Mouse (Mus musculus) forebrain, embryonic 16.5 days (tissue): ENCODE measurements around the gene Drd5. TPM values are rescaled to one million over a fixed set of nuclear protein-coding genes. Genes with fewer than 3 reads are reported as not detected.

Experiments
- ATAC-seq: fragments of 200-750 bp; cut with Nextera tagmentation; 2 replicates; pipeline ENCODE4 v1.8.0; 2017; ENCODE audit warnings: mild to moderate bottlenecking, moderate library complexity
- H3K27ac ChIP-seq: fragments of 300-500 bp; sonication (generic); 2 replicates; pipeline ENCODE4 v1.5.1; 2014; ENCODE audit warnings: low read length, control low read depth
- H3K27me3 ChIP-seq: fragments of 300-500 bp; sonication (generic); replicated peaks from 2 replicates; pipeline ENCODE4 v1.6.1; 2014; ENCODE audit warnings: low read length; ENCODE audit not compliant: control insufficient read depth, insufficient read depth
- H3K36me3 ChIP-seq: fragments of 300-500 bp; sonication (generic); 2 replicates; pipeline ENCODE4 v1.6.1; 2014; ENCODE audit not compliant: control insufficient read depth, insufficient read depth
- H3K4me1 ChIP-seq: fragments of 300-500 bp; sonication (generic); replicated peaks from 2 replicates; pipeline ENCODE4 v1.6.1; 2014; ENCODE audit warnings: low read length; ENCODE audit not compliant: control insufficient read depth, insufficient read depth
- H3K4me2 ChIP-seq: fragments of 300-500 bp; sonication (generic); 2 replicates; pipeline ENCODE4 v1.6.1; 2014; ENCODE audit warnings: mild to moderate bottlenecking, low read length, control low read depth
- H3K4me3 ChIP-seq: fragments of 300-500 bp; sonication (generic); replicated peaks from 2 replicates; pipeline ENCODE4 v1.5.1; 2014; ENCODE audit warnings: mild to moderate bottlenecking, low read length, control low read depth
- H3K9ac ChIP-seq: fragments of 300-500 bp; sonication (generic); replicated peaks from 2 replicates; pipeline ENCODE4 v1.6.1; 2014; ENCODE audit warnings: low read depth, low read length, control low read depth
- H3K9me3 ChIP-seq: fragments of 300-500 bp; sonication (generic); 2 replicates; pipeline ENCODE4 v1.6.1; 2016; ENCODE audit warnings: low read length; ENCODE audit not compliant: control insufficient read depth
- WGBS: fragments of 180-500 bp; shearing (Covaris S2); extraction: QIAGEN DNeasy Blood & Tissue Kit; methylation state at CpG from one replicate; pipeline ENCODE4 v1.1.7; 2014; 5-methylcytosine and 5-hydroxymethylcytosine counted together
- polyA plus RNA-seq: library from polyadenylated mRNA; unstranded; fragments of >200 nt; fragmentation: Nextera tagmentation; extraction: Ambion mirVana; gene quantifications from 2 replicates; pipeline ENCODE4 v1.2.1, GENCODE M21; 2015

The Drd5 gene
- polyA plus RNA-seq, result 0.27 and 0.34 TPM in 2 replicates

GRCm38 (mm10) chr5:38318966-38319786 is at the start of gene Drd5:
Gene Drd5, plus strand, starts transcription at chr5:38319367.
- H3K36me3 ChIP-seq, result no peaks in the 10 kb centered on the region
- peaks cover 27% of the 10 kb centered on the region for H3K27me3 ChIP-seq
- H3K4me2 ChIP-seq, result peak within 1 kb of the TSS; percentile 77
- peaks cover 7% of the 10 kb centered on the region for H3K4me1 ChIP-seq
- no peak within 1 kb of the TSS for H3K27ac ChIP-seq
- ATAC-seq, result peak; percentile 54
- H3K9ac ChIP-seq, result peak within 1 kb of the TSS; percentile 30
- 3% methylated on average over 61 of the region's 67 CpGs for WGBS
- H3K4me3 ChIP-seq, result peak within 1 kb of the TSS; percentile 46
- no peaks in the 10 kb centered on the region for H3K9me3 ChIP-seq

- 95% methylated on average over 3 of the region's 3 CpGs for WGBS
Observed at GRCm38 (mm10) chr5:38270942-38271341, 48.2 kb upstream of the Drd5 start.

GRCm38 (mm10) chr5:38273831-38274230 is 45.3 kb upstream of the Drd5 start:
- Histone ChIP-seq H3K27ac (no peak overlapping the region), H3K9ac (no peak overlapping the region)
- WGBS, result 88% methylated on average over 4 of the region's 4 CpGs

More at GRCm38 (mm10) chr5:38270942-38271341, 48.2 kb upstream of the Drd5 start:
- H3K4me2 ChIP-seq, result no peak overlapping the region
- H3K9me3 ChIP-seq, result no peaks in the 10 kb centered on the region
- ATAC-seq, result no peak
- H3K36me3 ChIP-seq, result peaks cover 16% of the 10 kb centered on the region
- no peak overlapping the region for H3K9ac ChIP-seq
- H3K4me3 ChIP-seq, result no peak overlapping the region
- peaks cover 16% of the 10 kb centered on the region for H3K27me3 ChIP-seq
- no peak overlapping the region for H3K27ac ChIP-seq
- H3K4me1 ChIP-seq, result no peaks in the 10 kb centered on the region

GRCm38 (mm10) chr5:38275771-38276170 is 43.4 kb upstream of the Drd5 start, which contains the start of gene Otop1:
Gene Otop1, plus strand, starts transcription at chr5:38275972.
- WGBS, result 5% methylated on average over 4 of the region's 4 CpGs
- H3K4me2 ChIP-seq, result peak within 1 kb of the TSS; percentile 24
- no peak for ATAC-seq
- peak within 1 kb of the TSS; percentile 10; the same call in 1 of the 2 replicates for H3K4me3 ChIP-seq
- peaks cover 17% of the 10 kb centered on the region for H3K4me1 ChIP-seq
- no peak within 1 kb of the TSS for H3K27ac ChIP-seq
- no peaks in the 10 kb centered on the region for H3K9me3 ChIP-seq
- H3K27me3 ChIP-seq, result peaks cover 54% of the 10 kb centered on the region
- no peak within 1 kb of the TSS for H3K9ac ChIP-seq
- no peaks in the 10 kb centered on the region for H3K36me3 ChIP-seq

More at GRCm38 (mm10) chr5:38273831-38274230, 45.3 kb upstream of the Drd5 start:
- H3K9me3 ChIP-seq, result no peaks in the 10 kb centered on the region
- H3K27me3 ChIP-seq, result peaks cover 43% of the 10 kb centered on the region
- H3K4me2 ChIP-seq, result no peak overlapping the region
- peaks cover 4% of the 10 kb centered on the region for H3K36me3 ChIP-seq
- peaks cover 17% of the 10 kb centered on the region for H3K4me1 ChIP-seq
- no peak for ATAC-seq
- no peak overlapping the region for H3K4me3 ChIP-seq

GRCm38 (mm10) chr5:38276451-38276850 is 42.7 kb upstream of the Drd5 start:
- H3K27ac ChIP-seq, result no peak overlapping the region
- peaks cover 17% of the 10 kb centered on the region for H3K4me1 ChIP-seq
- H3K4me2 ChIP-seq, result peak overlapping the region; percentile 24
- WGBS, result under 1% methylated on average over 19 of the region's 19 CpGs
- H3K27me3 ChIP-seq, result peaks cover 54% of the 10 kb centered on the region
- ATAC-seq, result no peak
- no peaks in the 10 kb centered on the region for H3K36me3 ChIP-seq
- H3K9ac ChIP-seq, result no peak overlapping the region
- H3K9me3 ChIP-seq, result no peaks in the 10 kb centered on the region
- H3K4me3 ChIP-seq, result peak overlapping the region; percentile 10; the same call in 1 of the 2 replicates

- peak; percentile 51 for ATAC-seq
- WGBS, result 2% methylated on average over 53 of the region's 65 CpGs
- Histone ChIP-seq H3K27ac (no peak overlapping the region), H3K36me3 (no peaks in the 10 kb centered on the region), H3K4me2 (peak overlapping the region; percentile 53), H3K4me1 (peaks cover 17% of the 10 kb centered on the region), H3K9ac (0 out of 2 replicates have a peak overlapping the region, but pooled peaks have one; percentile 23), H3K9me3 (no peaks in the 10 kb centered on the region), H3K4me3 (peak overlapping the region; percentile 40), H3K27me3 (peaks cover 54% of the 10 kb centered on the region)
Observed at GRCm38 (mm10) chr5:38277098-38277866, 41.9 kb upstream of the Drd5 start.

GRCm38 (mm10) chr5:38277936-38278600 is 41.1 kb upstream of the Drd5 start:
- Histone ChIP-seq H3K4me1 (peaks cover 17% of the 10 kb centered on the region), H3K36me3 (no peaks in the 10 kb centered on the region), H3K4me3 (peak overlapping the region; percentile 40), H3K9ac (no peak overlapping the region), H3K9me3 (no peaks in the 10 kb centered on the region), H3K4me2 (peak overlapping the region; percentile 53), H3K27me3 (peaks cover 54% of the 10 kb centered on the region), H3K27ac (no peak overlapping the region)
- 21% methylated on average over 12 of the region's 12 CpGs for WGBS
- ATAC-seq, result no peak

- Histone ChIP-seq H3K4me3 (no peak overlapping the region), H3K4me2 (no peak overlapping the region), H3K27me3 (peaks cover 46% of the 10 kb centered on the region), H3K27ac (no peak overlapping the region), H3K4me1 (peaks cover 17% of the 10 kb centered on the region), H3K9me3 (no peaks in the 10 kb centered on the region), H3K36me3 (no peaks in the 10 kb centered on the region), H3K9ac (no peak overlapping the region)
- ATAC-seq, result no peak
- WGBS, result 43% methylated on average over 1 of the region's 1 CpGs
Observed at GRCm38 (mm10) chr5:38280075-38280474, 39.1 kb upstream of the Drd5 start.

GRCm38 (mm10) chr5:38285724-38286123 is 33.4 kb upstream of the Drd5 start:
- Histone ChIP-seq H3K4me1 (no peaks in the 10 kb centered on the region), H3K9ac (no peak overlapping the region), H3K27me3 (no peaks in the 10 kb centered on the region), H3K36me3 (no peaks in the 10 kb centered on the region), H3K4me3 (no peak overlapping the region), H3K4me2 (no peak overlapping the region), H3K27ac (no peak overlapping the region), H3K9me3 (no peaks in the 10 kb centered on the region)
- 78% methylated on average over 9 of the region's 9 CpGs for WGBS
- no peak for ATAC-seq
